Comparison of ENCODE assay signal across 10 mouse cellular contexts in the genomic region with DNA sequence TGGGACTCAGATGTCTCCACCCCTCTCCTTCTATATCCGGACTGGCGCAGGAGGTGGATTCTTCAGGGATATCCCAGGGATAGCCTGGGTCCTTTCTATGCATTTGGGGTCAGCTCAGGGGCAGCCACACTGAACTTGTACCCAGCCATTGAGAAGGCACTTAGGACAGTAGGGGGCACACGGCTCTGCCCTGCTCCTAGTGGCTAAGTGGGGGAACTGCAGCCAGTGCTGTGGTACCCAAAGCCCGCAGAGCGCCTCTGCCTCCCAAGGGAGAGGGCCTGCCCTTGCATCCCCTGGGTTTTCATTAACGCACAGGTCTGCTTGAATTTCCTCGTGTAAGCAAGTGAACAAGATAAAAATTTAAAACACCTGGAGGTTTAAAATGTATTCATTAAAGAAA.
DNase-seq lines count a peak whose midpoint lies in the region; ATAC-seq and TF ChIP-seq lines count a peak whose summit lies in the region.
"Had no signal": no experiment of that assay in that cellular context is flagged by ENCODE, and none has a peak within 500 bp of the region (broad histone marks: within the 10 kb centered on the region; RNA-seq: fewer than 3 reads in every experiment).

No protein-coding gene starts in this region.

- no peak for TF ChIP-seq EP300 in lung, postnatal 0 days (IDR thresholded peaks at IDR 0.05)

- no peak overlapping the region for H3K4me3 ChIP-seq in hindbrain, embryonic 10.5 days
- H3K4me3 ChIP-seq in hindbrain, embryonic 12.5 days: no peak overlapping the region
- no peak overlapping the region for H3K4me3 ChIP-seq in lung, postnatal 0 days (ENCODE audit: low read depth, low read length)

- no peaks in the 10 kb centered on the region for H3K9me3 ChIP-seq in hindbrain, embryonic 10.5 days
- no peaks in the 10 kb centered on the region for H3K9me3 ChIP-seq in hindbrain, embryonic 12.5 days (replicated peaks)
- no peaks in the 10 kb centered on the region for H3K9me3 ChIP-seq in lung, postnatal 0 days (ENCODE audit: low read length)

- no peaks in the 10 kb centered on the region for H3K36me3 ChIP-seq in hindbrain, embryonic 10.5 days
- no peaks in the 10 kb centered on the region for H3K36me3 ChIP-seq in hindbrain, embryonic 12.5 days
- no peaks in the 10 kb centered on the region for H3K36me3 ChIP-seq in lung, postnatal 0 days (ENCODE audit: insufficient read depth, low read length)

- H3K27me3 ChIP-seq in hindbrain, embryonic 10.5 days (ENCODE audit: insufficient read depth, poor library complexity, severe bottlenecking): peaks cover 14% of the 10 kb centered on the region
- H3K27me3 ChIP-seq in hindbrain, embryonic 12.5 days: peaks cover 6% of the 10 kb centered on the region; the same call in 1 of the 2 replicates
- H3K27me3 ChIP-seq in lung, postnatal 0 days (replicated peaks; ENCODE audit: insufficient read depth, low read length): no peaks in the 10 kb centered on the region

- TF ChIP-seq CTCF in lung, postnatal 0 days (IDR thresholded peaks at IDR 0.05): peak; percentile 77

- H3K4me2 ChIP-seq in hindbrain, embryonic 12.5 days (replicated peaks): no peak overlapping the region
- H3K4me2 ChIP-seq in lung, postnatal 0 days (replicated peaks; ENCODE audit: low read depth, low read length): no peak overlapping the region

- WGBS in hindbrain, embryonic 10.5 days: 65% methylated on average over 7 of the region's 7 CpGs
- 65% methylated on average over 7 of the region's 7 CpGs for WGBS in hindbrain, embryonic 12.5 days
- 65% methylated on average over 7 of the region's 7 CpGs for WGBS in lung, postnatal 0 days

- H3K27ac ChIP-seq in hindbrain, embryonic 10.5 days: no peak overlapping the region
- H3K27ac ChIP-seq in hindbrain, embryonic 12.5 days: no peak overlapping the region
- H3K27ac ChIP-seq in lung, postnatal 0 days (ENCODE audit: low read length): no peak overlapping the region

- H3K4me1 ChIP-seq in hindbrain, embryonic 10.5 days (replicated peaks): peaks cover 14% of the 10 kb centered on the region
- H3K4me1 ChIP-seq in hindbrain, embryonic 12.5 days: no peaks in the 10 kb centered on the region
- H3K4me1 ChIP-seq in lung, postnatal 0 days (ENCODE audit: insufficient read depth, low read depth, low read length): no peaks in the 10 kb centered on the region

- peak; percentile 31 for DNase-seq in hindbrain, embryonic 10.5 days (ENCODE audit: low spot score)
- peak; percentile 21 for DNase-seq in 416B (ENCODE audit: low read depth)
- peak; percentile 33 for DNase-seq in NIH3T3 (ENCODE audit: low read depth)
- no peak for DNase-seq in lung, postnatal 0 days (ENCODE audit: low spot score)
- no peak for DNase-seq in frontal cortex, postnatal 25 days (ENCODE audit: low spot score in 2 of 2)
- no peak for DNase-seq in cerebellum, adult 9-10 months
- DNase-seq in frontal cortex, postnatal 10 days (ENCODE audit: low spot score in 2 of 2): no peak
- DNase-seq: heart, postnatal 10 days; left cerebral cortex, postnatal 4 days had no signal

- no peak for ATAC-seq in hindbrain, embryonic 12.5 days (ENCODE audit: low FRiP score)
- ATAC-seq in lung, postnatal 0 days: no peak

- no peak overlapping the region for H3K9ac ChIP-seq in hindbrain, embryonic 12.5 days
- H3K9ac ChIP-seq in lung, postnatal 0 days (replicated peaks; ENCODE audit: low read depth): no peak overlapping the region

Comparison
In these comparisons a context has a peak if more than half of its experiments do, and no peak if none do; other contexts are left out.
1. DNase-seq: peak in hindbrain, embryonic 10.5 days (single experiment), 416B (single experiment) and NIH3T3 (single experiment); none in lung, postnatal 0 days (single experiment), frontal cortex, postnatal 25 days (0 of 2), cerebellum, adult 9-10 months (single experiment) and frontal cortex, postnatal 10 days (0 of 2).